Mouse (Mus musculus): Measurements from ENCODE around the gene Gorasp1. TPM values are rescaled to one million over a fixed set of nuclear protein-coding genes. Genes with fewer than 3 reads are reported as not detected.

The Gorasp1 gene
- total RNA-seq, 2 experiments from 2014 or later, result 33.4 to 35.2 TPM

DNA sequence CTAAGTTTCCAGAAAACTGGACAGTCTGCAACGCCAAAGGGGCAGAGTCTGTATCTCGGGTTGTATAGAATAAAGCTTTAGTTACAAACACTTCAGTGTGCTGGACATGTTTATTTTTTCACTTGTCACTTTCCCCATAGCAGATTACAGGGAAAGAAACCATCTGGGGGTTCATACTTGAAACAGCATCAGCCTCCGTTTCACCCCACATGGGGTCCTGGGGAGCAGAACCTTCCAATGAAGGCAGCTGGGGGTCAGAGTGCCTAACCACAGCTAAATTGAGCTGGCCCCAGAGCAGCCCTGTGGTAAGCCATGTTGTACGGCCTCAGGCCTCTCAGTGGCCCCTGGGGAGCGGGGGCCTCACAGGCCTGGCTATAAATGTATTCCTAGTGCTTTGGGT, 10.9 kb downstream of the Gorasp1 start:
- no peak for DNase-seq

DNA sequence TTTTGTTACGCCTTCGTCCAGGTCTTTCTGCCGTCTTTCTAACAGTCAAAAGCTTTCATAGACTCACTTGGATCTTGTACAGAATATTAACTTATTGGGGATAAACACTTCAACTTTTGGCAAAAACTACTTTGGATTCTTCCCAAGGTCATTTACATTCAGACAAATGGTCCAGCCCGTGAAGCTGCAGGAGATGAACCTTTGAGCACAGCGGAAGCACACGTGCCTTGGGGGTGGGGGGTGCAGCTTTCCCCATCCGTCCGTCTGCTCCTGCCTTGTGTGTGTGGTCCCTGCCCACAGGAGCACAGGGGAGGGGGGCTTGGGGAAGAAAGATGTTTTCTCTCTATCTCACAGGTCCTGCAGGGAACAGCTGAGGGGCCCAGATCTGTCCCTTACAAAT, 11.6 kb downstream of the Gorasp1 start:
- DNase-seq, result no peak

DNA sequence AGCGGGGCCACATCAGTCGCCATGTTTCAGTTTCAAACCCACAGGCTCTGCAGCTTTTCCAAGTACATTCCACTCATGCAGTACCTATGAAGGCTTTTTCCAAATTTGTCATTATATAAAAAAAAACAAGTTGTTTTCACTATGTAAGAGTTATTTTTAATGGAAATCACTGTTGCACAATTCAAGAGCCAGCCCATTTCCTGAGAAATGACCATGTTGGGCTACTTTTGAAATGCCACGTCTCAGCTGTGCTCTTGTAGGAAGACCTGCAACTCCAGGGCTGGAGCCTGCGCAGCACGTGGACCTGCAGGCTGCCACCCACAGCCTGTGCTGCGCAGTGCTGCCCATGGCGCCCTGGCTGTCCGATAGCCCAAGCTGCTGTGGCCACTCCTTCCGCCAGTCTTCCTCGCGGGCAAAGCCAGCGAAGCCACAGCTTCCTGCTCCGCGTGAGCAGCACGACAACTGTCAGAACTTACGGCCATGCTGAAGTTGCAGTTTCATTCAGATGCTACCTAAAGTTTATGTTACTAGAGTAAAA, 12.2 kb downstream of the Gorasp1 start:
- no peak for DNase-seq

DNA sequence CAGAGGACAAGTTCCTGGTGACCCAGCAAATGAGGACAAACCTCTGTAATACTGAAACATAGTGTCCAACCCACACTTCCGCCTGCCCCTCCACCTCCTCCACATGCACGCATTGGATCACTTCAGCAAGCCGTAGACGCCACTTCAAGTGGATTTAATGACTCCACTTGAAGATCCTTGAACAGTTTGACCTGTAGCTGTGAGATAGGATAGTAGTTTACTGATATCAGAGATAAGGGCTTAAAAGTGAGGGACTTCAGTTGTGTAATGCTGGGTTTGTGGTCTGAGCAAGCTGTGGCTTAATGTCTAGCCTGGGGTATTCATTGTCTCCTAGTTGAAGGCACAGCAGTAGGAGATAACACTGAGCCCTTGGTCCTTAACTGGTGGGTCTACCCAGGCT, 13.9 kb downstream of the Gorasp1 start:
- DNase-seq, result no peak

DNA sequence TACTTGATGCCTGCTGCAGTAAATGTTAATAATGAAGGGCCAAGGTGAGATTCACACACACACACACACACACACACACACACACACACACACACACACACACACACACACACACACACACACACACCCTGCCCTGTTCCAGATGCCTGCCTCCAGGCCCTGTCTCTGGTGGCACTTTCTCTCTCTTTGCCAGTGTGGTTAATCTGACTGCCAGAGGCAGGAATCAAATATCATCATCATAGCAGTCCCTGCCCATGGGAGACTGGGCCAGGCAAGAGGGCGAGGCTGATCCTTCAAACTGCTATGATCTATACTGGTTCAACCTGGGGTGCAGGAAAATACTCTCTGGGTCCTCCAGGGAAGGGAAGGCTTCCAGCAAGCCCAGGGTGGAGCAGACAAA, 17.5 kb downstream of the Gorasp1 start:
- no peak for DNase-seq

DNA sequence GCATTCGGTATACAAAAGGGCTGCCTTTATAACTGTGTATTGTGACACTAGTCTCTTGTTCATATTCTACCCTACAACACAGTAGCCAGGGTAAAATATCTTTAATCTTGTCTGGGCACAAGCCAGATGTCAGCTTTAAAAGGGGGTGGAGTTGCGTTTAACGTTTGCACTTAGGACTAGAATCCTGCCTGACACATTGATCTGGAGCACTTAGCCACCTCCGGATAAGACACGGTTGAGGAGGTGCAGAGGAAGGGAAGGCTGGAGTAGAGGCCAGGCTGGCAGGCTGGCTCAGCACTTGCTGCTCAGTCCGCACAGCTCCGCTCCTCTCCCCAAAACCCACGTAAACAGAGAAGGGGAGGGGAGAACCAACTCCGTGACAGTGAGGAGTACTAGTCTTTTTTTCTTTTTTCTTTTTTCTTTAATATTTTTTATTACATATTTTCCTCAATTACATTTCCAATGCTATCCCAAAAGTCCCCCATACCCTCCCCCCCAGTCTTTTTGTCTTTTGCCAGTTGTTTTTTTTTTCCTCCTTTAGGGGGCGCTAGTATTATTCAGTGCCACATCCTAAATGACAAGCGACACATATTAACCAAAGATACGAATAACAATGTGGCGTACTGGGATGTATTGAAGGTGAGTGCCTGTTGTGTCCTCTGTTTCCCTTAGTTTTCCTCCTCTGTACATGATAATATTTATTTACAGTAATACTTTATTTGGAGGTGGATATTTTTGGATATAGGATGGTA, 24.1 kb downstream of the Gorasp1 start:
- DNase-seq, result no peak

DNA sequence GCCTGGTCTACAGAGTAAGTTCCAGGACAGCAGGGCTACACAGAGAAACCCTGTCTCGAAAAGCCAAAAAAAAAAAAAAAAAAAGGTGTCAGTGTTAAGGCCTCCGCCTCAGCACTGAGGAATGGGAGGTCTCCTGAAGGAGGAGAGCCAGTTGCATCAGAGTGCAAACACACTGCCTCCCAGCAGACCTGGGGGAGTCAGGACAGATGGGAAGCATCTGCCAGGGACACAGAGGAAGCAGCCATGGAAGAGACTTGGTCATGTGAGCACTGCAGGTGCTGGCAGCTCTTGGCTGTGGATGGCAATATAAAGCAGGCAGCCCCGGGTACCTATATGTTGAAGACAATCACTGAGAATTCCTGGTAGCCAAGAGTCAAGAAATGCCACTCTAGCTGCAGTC, 27.4 kb downstream of the Gorasp1 start:
- no peak for DNase-seq

DNA sequence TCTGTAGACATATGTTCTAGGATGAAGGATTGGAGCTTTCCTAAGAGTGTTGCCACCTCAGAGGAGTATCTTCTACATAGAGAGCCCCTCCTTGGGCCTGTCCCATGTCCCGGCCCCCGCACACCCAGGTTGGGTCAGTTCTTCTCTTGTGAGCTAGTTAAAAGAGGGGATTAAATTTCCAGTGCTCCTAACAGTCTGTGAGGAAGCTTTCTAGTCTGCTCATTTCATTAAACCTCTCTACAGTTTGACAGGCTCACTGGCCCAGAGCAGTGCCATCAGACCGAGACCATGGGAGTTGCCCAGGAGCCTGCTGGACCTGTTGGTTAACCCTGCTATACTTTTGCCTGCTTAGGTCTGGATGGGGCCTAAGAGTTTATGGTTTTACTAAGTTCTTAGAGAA, 28.7 kb downstream of the Gorasp1 start:
- no peak for DNase-seq

DNA sequence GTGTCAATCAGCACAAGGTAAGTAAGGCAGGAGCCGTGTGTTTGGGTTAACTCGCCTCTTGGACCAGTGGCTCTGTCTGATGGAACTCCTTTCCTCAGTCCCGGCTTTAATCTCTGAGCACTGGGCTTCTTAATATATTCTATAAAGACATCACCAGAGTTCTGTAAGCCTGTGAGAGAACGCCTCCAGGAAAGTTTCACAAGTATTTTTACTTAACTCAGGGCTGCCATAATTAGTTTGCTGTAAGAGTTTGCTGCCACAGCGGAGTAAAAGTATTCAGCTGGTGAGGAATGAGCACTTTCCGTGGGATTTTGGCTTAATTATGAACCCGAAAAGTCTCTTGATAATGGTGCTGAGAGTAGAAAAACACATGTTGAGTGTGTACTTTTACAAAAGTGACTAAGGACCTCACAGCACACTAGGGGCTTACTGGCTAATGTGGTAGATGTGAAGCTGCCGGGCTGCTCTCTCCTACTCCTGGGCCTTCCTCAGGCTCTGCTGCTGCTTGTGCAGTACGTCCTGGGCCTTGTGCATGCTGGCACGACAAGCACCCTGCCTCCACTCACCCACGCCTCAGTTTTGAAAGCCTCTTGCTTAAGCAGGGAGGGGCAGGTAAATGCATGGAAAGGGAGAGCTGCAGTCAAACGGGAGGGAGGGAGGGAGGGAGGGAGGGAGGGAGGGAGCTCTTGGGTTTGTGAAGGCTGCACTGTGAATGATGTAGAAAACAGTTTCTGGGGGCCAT, 34.8 kb downstream of the Gorasp1 start:
- DNase-seq, result no peak

DNA sequence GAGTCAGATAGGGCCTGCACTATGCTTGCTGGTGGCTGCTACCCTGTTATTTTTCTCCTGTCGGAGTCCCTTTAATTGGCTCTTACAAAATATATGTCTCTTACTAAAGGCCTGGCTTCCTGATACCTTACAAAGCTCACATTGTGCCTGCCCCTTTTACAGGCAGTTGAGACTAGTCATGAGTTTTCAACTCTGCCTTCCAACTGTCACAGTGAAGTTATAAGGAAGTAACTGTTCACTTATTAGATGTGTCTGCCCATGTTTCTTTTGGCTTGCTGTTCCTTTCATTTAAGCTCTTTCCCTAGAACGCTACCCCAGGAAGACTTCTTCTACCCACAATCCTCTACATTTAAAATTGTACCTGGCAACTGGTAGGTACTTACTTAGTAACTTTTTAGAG, 37.9 kb downstream of the Gorasp1 start:
- no peak for DNase-seq

DNA sequence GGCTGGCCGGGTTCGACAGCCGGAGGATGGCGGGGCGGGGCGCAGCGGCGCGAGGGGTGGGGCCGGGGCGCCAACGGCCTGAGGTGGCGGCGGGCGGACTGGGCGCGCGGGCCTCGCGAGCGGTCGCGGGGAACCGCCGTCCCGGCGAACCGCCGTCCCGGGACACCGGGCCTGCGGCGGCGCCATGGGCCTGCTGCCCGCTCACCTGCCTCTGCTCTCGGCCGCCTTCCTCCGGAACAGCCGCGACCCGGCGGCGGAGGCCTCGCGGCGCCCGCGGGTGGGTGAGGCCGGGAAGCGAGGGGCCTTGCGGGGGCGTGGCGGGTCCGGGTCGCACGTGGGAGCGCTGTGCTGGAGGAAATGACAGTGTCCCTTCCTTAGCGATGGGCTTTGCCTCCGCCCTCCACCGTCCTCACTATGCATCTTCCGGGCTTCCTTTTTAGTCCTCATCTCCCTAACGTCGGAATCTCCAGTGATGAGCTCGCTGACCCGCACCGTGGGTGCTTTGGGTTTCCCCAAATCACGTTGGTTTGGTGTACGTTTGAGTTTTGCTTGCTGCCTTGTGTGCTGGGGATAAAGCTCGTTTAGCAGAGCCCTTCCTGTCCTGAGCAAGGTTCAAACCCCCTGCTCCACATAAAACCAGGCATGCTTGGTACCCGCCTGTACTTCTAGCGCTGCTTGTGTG, 42.2 kb downstream of the Gorasp1 start:
- DNase-seq, result no peak

DNA sequence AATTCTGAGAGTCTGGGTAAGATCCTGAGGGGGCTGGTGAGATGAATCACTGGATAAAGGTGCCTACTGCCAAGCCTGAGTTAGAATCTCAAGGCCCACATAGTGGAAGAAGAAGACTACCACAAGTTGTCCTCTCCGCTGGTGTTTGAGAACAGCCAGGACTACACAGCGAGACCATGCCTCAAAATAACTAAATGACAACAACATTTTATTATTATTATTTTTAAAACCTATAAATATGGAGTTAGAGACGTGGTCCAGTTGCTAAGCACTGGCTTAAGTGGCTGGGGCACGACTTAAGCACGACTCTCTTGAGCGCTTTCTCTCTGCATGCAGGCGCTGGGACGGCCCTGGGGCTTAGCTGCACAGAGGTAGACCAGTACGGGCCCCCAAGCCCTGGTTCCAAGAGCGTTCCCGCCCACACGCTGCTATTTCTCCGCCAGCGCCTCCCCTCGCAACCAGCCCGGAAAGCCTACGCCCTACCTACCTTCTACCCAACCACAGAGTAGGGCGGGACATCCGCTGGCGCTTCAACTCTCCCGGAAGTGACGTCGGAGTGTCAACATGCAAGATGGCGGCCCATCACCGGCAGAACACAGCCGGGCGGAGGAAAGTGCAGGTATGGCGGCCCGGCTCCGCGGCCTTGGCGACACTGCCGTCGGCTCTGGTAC, 42.9 kb downstream of the Gorasp1 start, which contains the start of gene Wdr48:
Gene Wdr48, plus strand, starts transcription at position 540 of the 671 bp plus-strand sequence.
- peak; percentile 96 to 97 for DNase-seq

DNA sequence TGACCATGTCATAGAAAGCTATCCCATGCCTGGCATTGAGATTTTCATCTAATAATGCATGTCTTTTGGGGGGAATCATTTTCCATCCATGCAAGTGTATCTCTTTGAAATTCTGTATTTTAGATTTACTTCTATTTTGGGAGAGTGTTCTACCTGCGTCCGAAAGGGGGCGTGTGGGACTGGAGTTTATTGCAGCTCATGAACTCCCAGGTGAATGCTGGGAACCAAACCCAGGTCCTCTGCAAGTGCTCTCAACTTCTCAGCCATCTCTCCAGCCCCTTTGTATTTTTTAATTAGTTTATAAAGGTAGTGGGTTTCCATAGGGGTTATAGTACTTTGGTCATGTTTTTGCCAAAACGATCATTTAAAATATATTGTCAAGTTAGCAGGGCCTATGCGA, 43.5 kb downstream of the Gorasp1 start:
- DNase-seq, result no peak

DNA sequence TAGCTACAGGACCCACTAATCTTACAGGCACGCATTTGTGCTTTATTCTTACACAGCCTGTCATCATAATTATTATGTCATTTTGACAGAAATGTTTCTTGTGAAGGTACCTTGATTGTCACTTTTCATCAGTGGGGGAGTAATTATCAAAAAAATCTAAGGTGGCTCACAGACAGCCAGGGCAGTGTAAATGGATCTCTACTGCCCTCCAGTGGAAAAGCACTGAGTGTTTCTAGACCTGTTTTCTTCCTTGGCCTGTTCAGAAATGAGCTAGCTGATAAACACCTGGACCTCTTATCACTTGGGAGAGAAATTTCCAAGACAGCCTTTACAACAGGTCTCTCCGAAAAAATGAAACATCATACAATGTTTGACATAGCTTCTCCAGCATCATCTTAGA, 46.7 kb downstream of the Gorasp1 start:
- peak in 1 of 2 experiments; percentile 32 for DNase-seq

DNA sequence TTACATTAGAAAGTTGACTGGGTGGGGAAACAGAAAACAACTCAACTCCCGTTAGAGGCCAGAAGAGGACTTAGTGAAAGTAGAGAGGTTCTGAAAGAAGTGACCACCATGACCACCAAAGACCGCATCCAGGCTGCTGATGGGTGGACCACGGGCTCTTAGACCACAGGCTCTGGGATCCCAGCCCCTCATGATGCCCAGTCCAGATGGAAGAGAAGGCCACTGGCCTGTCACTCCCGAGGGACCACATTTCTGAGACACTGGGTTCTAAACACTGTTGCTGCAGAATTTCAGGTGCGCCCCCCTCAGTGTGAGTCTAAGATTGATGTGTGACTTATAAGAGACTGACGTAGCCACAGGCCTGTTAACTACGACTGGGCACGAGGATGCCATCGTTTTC, 47.9 kb downstream of the Gorasp1 start:
- no peak for DNase-seq

DNA sequence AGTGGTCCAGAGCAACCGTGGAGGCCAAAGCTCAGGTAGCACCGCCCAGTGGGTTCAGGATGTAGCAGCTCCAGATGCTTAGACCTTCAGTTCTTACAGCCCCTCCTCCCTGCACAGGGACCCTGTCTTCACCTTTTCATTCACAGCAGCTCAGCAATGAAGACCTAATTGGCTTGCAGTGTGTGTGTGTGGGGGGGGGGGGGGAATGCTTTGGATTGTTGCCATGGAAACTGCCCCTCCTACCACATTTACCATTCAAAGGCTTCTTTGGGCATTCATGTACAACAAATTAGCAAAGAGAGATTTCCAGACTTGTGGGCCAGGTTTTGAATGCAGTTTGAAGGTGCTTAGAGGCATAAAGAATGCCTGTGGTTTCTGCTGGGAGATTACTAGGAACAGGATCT, 48.5 kb downstream of the Gorasp1 start:
- DNase-seq, result no peak

DNA sequence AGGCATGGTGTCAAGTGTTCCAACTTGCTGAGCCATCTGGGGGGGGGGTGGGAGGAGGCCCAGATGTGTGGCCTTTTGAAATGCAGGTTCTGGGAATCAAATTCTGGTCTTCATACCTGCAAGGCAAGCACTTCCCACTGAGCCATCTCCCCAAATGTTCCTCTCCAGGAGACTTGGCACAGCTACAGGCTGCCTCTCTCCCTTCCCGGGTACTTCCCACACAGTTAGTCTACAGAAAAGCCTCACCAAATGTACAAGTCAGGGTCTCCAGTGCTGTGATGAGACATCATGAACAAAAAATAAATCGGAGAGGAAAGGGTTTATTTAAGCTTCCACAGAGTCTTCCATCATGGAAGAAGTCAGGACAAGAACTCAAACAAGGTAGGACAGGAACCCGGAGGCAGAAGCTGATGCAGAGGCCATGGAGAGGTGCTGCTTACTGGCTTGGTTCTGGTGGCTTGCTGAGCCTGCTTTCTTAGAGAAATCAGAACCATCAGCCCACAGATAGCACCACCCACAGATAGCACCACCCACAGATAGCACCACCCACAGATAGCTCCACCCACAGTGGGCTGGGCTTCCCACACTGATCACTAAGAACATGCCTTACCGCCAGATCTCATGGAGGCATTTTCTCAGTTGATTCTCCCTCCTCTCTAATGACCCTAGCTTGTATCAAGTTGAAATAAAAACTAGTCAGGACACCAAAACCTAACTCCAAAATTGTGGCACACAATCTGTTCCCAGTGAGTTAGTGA, 50.0 kb downstream of the Gorasp1 start:
- DNase-seq, result no peak

All from layer of hippocampus, postnatal 36 days (tissue).